Mouse (Mus musculus) C2C12 (cell line): Measurements from ENCODE around the gene Wdr74.

ENCODE experiments used
- CTCF ChIP-seq: IDR thresholded peaks from one replicate; pipeline ENCODE4 v1.5.1; 2011; ENCODE audit not compliant: control insufficient read depth, insufficient read depth, insufficient read length
- MAX ChIP-seq: IDR thresholded peaks from one replicate; pipeline ENCODE4 v1.6.1; 2011; ENCODE audit warnings: mild to moderate bottlenecking, control low read depth

DNA sequence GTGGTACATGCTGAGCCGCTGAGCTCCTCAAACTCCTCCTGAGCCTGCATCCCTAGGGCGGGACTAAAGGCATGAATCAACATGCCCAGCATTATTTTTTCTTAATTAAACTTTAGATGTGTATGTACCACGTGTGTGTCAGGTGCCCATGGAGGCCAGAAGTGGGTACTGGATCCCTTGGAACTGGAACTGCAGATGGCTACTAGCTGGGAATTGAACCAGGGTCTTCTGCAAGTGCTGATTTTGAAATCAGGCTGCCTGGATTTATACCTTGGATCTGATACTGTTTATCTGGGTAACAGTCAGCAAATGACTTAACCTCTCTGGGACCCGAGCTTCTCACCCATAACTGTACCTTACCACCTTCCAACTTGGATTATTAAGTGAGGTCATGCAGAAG is 13.6 kb upstream of the Wdr74 start:
- TF ChIP-seq CTCF (no peak), MAX (no peak)
